Comparison of ENCODE assay signal across 23 mouse cellular contexts in the genomic region with DNA sequence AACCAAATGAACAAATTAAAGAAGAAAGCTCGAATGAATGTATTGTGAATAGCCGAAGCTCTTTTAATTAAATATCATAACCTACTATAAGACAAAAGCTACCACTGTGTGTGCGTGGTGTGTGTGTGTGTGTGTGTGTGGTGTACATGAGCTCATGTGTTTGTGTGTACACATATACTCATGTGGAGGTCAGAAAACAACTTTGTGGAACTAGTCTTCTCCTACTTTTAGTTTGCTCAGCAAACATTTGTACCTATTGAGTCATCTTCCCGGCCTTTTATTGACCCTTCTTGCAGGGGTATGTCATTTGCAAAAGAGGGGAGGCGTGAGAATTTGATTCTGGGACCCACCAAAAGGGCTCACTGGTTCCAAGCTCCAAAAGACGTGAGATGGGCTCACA. TPM values are rescaled to one million over a fixed set of nuclear protein-coding genes. Genes with fewer than 3 reads are reported as not detected.
DNase-seq lines count a peak whose midpoint lies in the region; ATAC-seq and TF ChIP-seq lines count a peak whose summit lies in the region.
"Had no signal": no experiment of that assay in that cellular context is flagged by ENCODE, and none has a peak within 500 bp of the region (broad histone marks: within the 10 kb centered on the region; RNA-seq: fewer than 3 reads in every experiment).

No protein-coding gene starts in this region.

- intact Hi-C loops in heart, postnatal 36 days (cut with DNase I) = no loop called here

- no peak overlapping the region for H3ac ChIP-seq in myocyte (ENCODE audit: control insufficient read depth, insufficient read length)

- peaks cover 30% of the 10 kb centered on the region for H3K4me1 ChIP-seq in cerebellum, adult 2 months (ENCODE audit: control insufficient read depth, insufficient read depth, low read length)
- peaks cover 16 to 42% of the 10 kb centered on the region in 2 experiments for H3K4me1 ChIP-seq in heart, embryonic 14.5 days (ENCODE audit: control insufficient read depth in 2 of 2, insufficient read depth in 2 of 2, low read length in 2 of 2)
- H3K4me1 ChIP-seq in G1E (ENCODE audit: insufficient read depth, low read depth, low read length) = peaks cover 47% of the 10 kb centered on the region

- no peak for DNase-seq in cerebellum, adult 2 months
- DNase-seq in heart, postnatal 36 days = no peak
- DNase-seq in G1E (ENCODE audit: low spot score) = no peak
- DNase-seq in left cerebral cortex, adult 11 months (ENCODE audit: low spot score) = no peak
- no peak for DNase-seq in right cerebral cortex, adult 18-20 months
- DNase-seq: gastrocnemius, postnatal 14 days had no signal

- no peaks in the 10 kb centered on the region for H3K27me3 ChIP-seq in cerebellum, adult 2 months (ENCODE audit: control insufficient read depth, insufficient read depth, low read length)
- H3K27me3 ChIP-seq in heart, embryonic 14.5 days (ENCODE audit: control insufficient read depth, insufficient read depth, low read length) = no peaks in the 10 kb centered on the region
- no peaks in the 10 kb centered on the region for H3K27me3 ChIP-seq in G1E (ENCODE audit: insufficient read depth, low read length)
- H3K27me3 ChIP-seq in myocyte (ENCODE audit: control insufficient read depth, insufficient read depth, insufficient read length) = no peaks in the 10 kb centered on the region
- H3K27me3 ChIP-seq: embryonic facial prominence, embryonic 12.5 days; forebrain, embryonic 13.5 days; limb, embryonic 13.5 days; lung, embryonic 15.5 days had no signal

- H3K79me2 ChIP-seq in myocyte (ENCODE audit: control insufficient read depth, insufficient read depth) = no peaks in the 10 kb centered on the region

- 74% methylated on average over 6 of the region's 6 CpGs for WGBS in cerebellum, adult 2 months
- 82% methylated on average over 6 of the region's 6 CpGs for WGBS in heart, embryonic 14.5 days

- 0 out of 2 replicates have a peak overlapping the region, but pooled peaks have one; percentile 8 for H3K9ac ChIP-seq in heart, embryonic 14.5 days (ENCODE audit: low read length)
- H3K9ac ChIP-seq: embryonic facial prominence, embryonic 12.5 days; forebrain, embryonic 13.5 days; limb, embryonic 13.5 days; lung, embryonic 15.5 days had no signal

- no peaks in the 10 kb centered on the region for H3K9me3 ChIP-seq in heart, embryonic 14.5 days (ENCODE audit: control insufficient read depth, low read length)
- H3K9me3 ChIP-seq in G1E (replicated peaks) = no peaks in the 10 kb centered on the region
- H3K9me3 ChIP-seq: embryonic facial prominence, embryonic 12.5 days; forebrain, embryonic 13.5 days; hindbrain, embryonic 10.5 days; limb, embryonic 13.5 days; lung, embryonic 15.5 days; midbrain, embryonic 10.5 days had no signal

- H3K4me3 ChIP-seq in cerebellum, adult 2 months (replicated peaks; ENCODE audit: insufficient read depth, low read depth, low read length) = no peak overlapping the region
- H3K4me3 ChIP-seq in heart, embryonic 14.5 days (ENCODE audit: control insufficient read depth in 1 of 2, insufficient read depth in 1 of 2, low read depth in 1 of 2, low read length in 2 of 2) = no peak overlapping the region
- H3K4me3 ChIP-seq in G1E (ENCODE audit: low read depth, low read length) (peak overlapping the region; percentile 59; the same call in 1 of the 2 replicates), myocyte (no peak overlapping the region)
- H3K4me3 ChIP-seq: embryonic facial prominence, embryonic 12.5 days; erythroblast, embryonic 14.5 days; forebrain, embryonic 13.5 days; hindbrain, embryonic 10.5 days; limb, embryonic 13.5 days; lung, embryonic 15.5 days; midbrain, embryonic 10.5 days had no signal

- peak overlapping the region; percentile 52 for H3K4me2 ChIP-seq in heart, embryonic 14.5 days (ENCODE audit: low read length)
- peak overlapping the region; percentile 58 for H3K4me2 ChIP-seq in myocyte (ENCODE audit: low read depth)
- H3K4me2 ChIP-seq: embryonic facial prominence, embryonic 12.5 days; forebrain, embryonic 13.5 days; limb, embryonic 13.5 days; lung, embryonic 15.5 days had no signal

- no peak for TF ChIP-seq CTCF in cerebellum, adult 2 months (IDR thresholded peaks at IDR 0.05; ENCODE audit: borderline replicate concordance, insufficient read depth, low read depth, low read length)
- TF ChIP-seq CTCF in G1E (IDR thresholded peaks at IDR 0.05; ENCODE audit: low read depth, low read length) = no peak

- no peak for ATAC-seq in cerebellum, adult (ENCODE audit: insufficient number of reproducible peaks, low FRiP score, low TSS enrichment)
- ATAC-seq in heart, embryonic 14.5 days (ENCODE audit: insufficient number of reproducible peaks, insufficient read depth, low FRiP score, low read depth) = no peak
- no peak for ATAC-seq in G1E (ENCODE audit: extremely low read depth, insufficient number of reproducible peaks, low FRiP score, poor library complexity, severe bottlenecking)
- ATAC-seq: forebrain, embryonic 13.5 days; intestine, postnatal 0 days had no signal

- peak overlapping the region; percentile 99 for H3K27ac ChIP-seq in cerebellum, adult 2 months (ENCODE audit: insufficient read depth, low read length)
- H3K27ac ChIP-seq in heart, embryonic 14.5 days (replicated peaks in 1 of 2; ENCODE audit: control insufficient read depth in 1 of 2, insufficient read depth in 1 of 2, low read depth in 2 of 2, low read length in 2 of 2) = peak overlapping the region; percentile 76 to 83; a peak in 3 of 4 replicates
- H3K27ac ChIP-seq: embryonic facial prominence, embryonic 12.5 days; forebrain, embryonic 13.5 days; hindbrain, embryonic 10.5 days; hindbrain, postnatal 0 days; limb, embryonic 13.5 days; lung, embryonic 15.5 days; macrophage; midbrain, embryonic 10.5 days had no signal

- no peaks in the 10 kb centered on the region for H3K36me3 ChIP-seq in heart, embryonic 14.5 days (ENCODE audit: control insufficient read depth, insufficient read depth, low read length)
- peaks cover 46% of the 10 kb centered on the region for H3K36me3 ChIP-seq in G1E (replicated peaks)
- no peaks in the 10 kb centered on the region for H3K36me3 ChIP-seq in myocyte (ENCODE audit: control insufficient read depth, insufficient read depth)
- H3K36me3 ChIP-seq: embryonic facial prominence, embryonic 12.5 days; hindbrain, embryonic 10.5 days; limb, embryonic 13.5 days; lung, embryonic 15.5 days; midbrain, embryonic 10.5 days had no signal

- no peak for TF ChIP-seq POLR2A in cerebellum, adult 2 months (IDR thresholded peaks at IDR 0.05; ENCODE audit: borderline replicate concordance, insufficient read depth, low read length)
- TF ChIP-seq POLR2A in myocyte (IDR thresholded peaks at IDR 0.05; ENCODE audit: insufficient read length, low read depth) = no peak

TF ChIP-seq in myocyte, 11 proteins besides CTCF, POLR2A, EP300 and RAD21:
- no peak for TF ChIP-seq USF1 (IDR thresholded peaks at IDR 0.05; ENCODE audit: low read depth)
- TF ChIP-seq TCF12 (IDR thresholded peaks at IDR 0.05; ENCODE audit: insufficient read depth, poor library complexity, severe bottlenecking) = no peak
- no peak for TF ChIP-seq MAX (IDR thresholded peaks at IDR 0.05; ENCODE audit: low read depth)
- TF ChIP-seq SRF (IDR thresholded peaks at IDR 0.05; ENCODE audit: control insufficient read depth, insufficient read length, low read depth) = no peak
- TF ChIP-seq CEBPB (IDR thresholded peaks at IDR 0.05; ENCODE audit: insufficient read depth, poor library complexity, severe bottlenecking) = no peak

RNA-seq across cellular contexts. Expression of a gene that starts 11.6 kb away (rescaled TPM):
- polyA plus RNA-seq in cerebellum, adult 2 months (2012; rRNA removed) = 40.5 and 43.4 TPM in 2 replicates
- 16.6 and 17.0 TPM in 2 replicates for polyA plus RNA-seq in heart, embryonic 14.5 days (2014; fragmentation: Nextera tagmentation; extraction: Ambion mirVana)
- 10 to 100 TPM; 83.7 to 93.5 TPM for total RNA-seq in heart, postnatal 36 days (2021)
- total RNA-seq in G1E (2014; fragmentation: Nextera tagmentation) = 27.1 and 27.7 TPM in 2 replicates
- 34.7 and 52.2 TPM in 2 replicates for total RNA-seq in G1E (2017)
- polyA plus RNA-seq in G1E (2012) = 2.1 and 2.4 TPM in 2 replicates
- polyA plus RNA-seq in myocyte (2012; fragmentation: generic; extraction: Trizol) = 4.2 TPM

RNA-seq across cellular contexts. Expression of a gene that starts 39.0 kb away (rescaled TPM):
- not detected in 2 replicates for polyA plus RNA-seq in cerebellum, adult 2 months (2012; rRNA removed)
- polyA plus RNA-seq in heart, embryonic 14.5 days (2014; fragmentation: Nextera tagmentation; extraction: Ambion mirVana) = 0.32 and 0.40 TPM in 2 replicates
- total RNA-seq in heart, postnatal 36 days (2021) = not detected
- total RNA-seq in G1E (2014; fragmentation: Nextera tagmentation) (not detected in 2 replicates), G1E (2017) (0.06 and 0.11 TPM in 2 replicates)
- polyA plus RNA-seq in G1E (2012) (not detected in 2 replicates), myocyte (2012; fragmentation: generic; extraction: Trizol) (0.12 TPM)
- total RNA-seq: adrenal gland, adult 18-20 months; adrenal gland, postnatal 4 days; gastrocnemius, postnatal 14 days; hindbrain, postnatal 0 days; layer of hippocampus, postnatal 14 days; left cerebral cortex, postnatal 14 days had no signal
- polyA plus RNA-seq: erythroblast, embryonic 14.5 days; macrophage had no signal
